Mouse (Mus musculus) liver, embryonic 14.5 days (tissue): Measurements from ENCODE around the gene Uqcrc2. TPM values are rescaled to one million over a fixed set of nuclear protein-coding genes. Genes with fewer than 3 reads are reported as not detected.

Experiments used
- ATAC-seq: fragments of 200-750 bp; cut with Nextera tagmentation; 2 replicates; pipeline ENCODE4 v1.8.0; 2017; ENCODE audit warnings: moderate number of reproducible peaks, mild to moderate bottlenecking, moderate library complexity; ENCODE audit not compliant: insufficient read depth
- DNase-seq, 3 experiments: peaks; one replicate each; pipeline ENCODE4 v3.0.0-alpha.2; 2012 to 2013; ENCODE audit warnings: low read depth in 3 of 3, low spot score in 3 of 3
- H3K27ac ChIP-seq: fragments of 300-500 bp; sonication (generic); 2 replicates; pipeline ENCODE4 v1.5.1; 2014; ENCODE audit warnings: moderate library complexity, mild to moderate bottlenecking, control low read depth, inconsistent platforms
- H3K27me3 ChIP-seq: fragments of 300-500 bp; sonication (generic); 2 replicates; pipeline ENCODE4 v1.6.1; 2014; ENCODE audit warnings: mild to moderate bottlenecking, low read length, moderate library complexity; ENCODE audit not compliant: control insufficient read depth, insufficient read depth
- H3K36me3 ChIP-seq: fragments of 300-500 bp; sonication (generic); replicated peaks from 2 replicates; pipeline ENCODE4 v1.6.1; 2014; ENCODE audit warnings: low read depth; ENCODE audit not compliant: control insufficient read depth, insufficient read depth
- H3K4me1 ChIP-seq, 2 experiments: fragments of 200-500 bp in 1 of 2; fragments of 300-500 bp in 1 of 2; sonication (generic) in 1 of 2; replicated peaks; 2 replicates each; pipeline ENCODE4 v1.6.1; 2012 to 2014; ENCODE audit warnings: antibody characterized with exemption in 1 of 2, inconsistent platforms in 1 of 2, low read length in 1 of 2; ENCODE audit not compliant: control insufficient read depth in 2 of 2, insufficient read depth in 2 of 2
- H3K4me2 ChIP-seq: fragments of 300-500 bp; sonication (generic); 2 replicates; pipeline ENCODE4 v1.6.1; 2014; ENCODE audit warnings: low read depth, mild to moderate bottlenecking, control low read depth, moderate library complexity
- H3K4me3 ChIP-seq, 2 experiments: fragments of 200-500 bp in 1 of 2; fragments of 300-500 bp in 1 of 2; sonication (generic) in 1 of 2; 2 replicates each; pipeline ENCODE4 v1.5.1; 2012 to 2014; ENCODE audit warnings: low read depth in 2 of 2, low read length in 2 of 2, mild to moderate bottlenecking in 2 of 2, control low read depth in 1 of 2, inconsistent platforms in 1 of 2, moderate library complexity in 1 of 2; ENCODE audit not compliant: insufficient read depth in 1 of 2
- H3K9ac ChIP-seq: fragments of 300-500 bp; sonication (generic); replicated peaks from 2 replicates; pipeline ENCODE4 v1.6.1; 2014; ENCODE audit warnings: mild to moderate bottlenecking, control low read depth, moderate library complexity
- H3K9me3 ChIP-seq: fragments of 300-500 bp; sonication (generic); 2 replicates; pipeline ENCODE4 v1.6.1; 2016; ENCODE audit warnings: low read length, mixed read lengths; ENCODE audit not compliant: control insufficient read depth
- CTCF ChIP-seq: IDR thresholded peaks from 2 replicates; pipeline ENCODE4 v1.5.1; 2016; ENCODE audit warnings: antibody characterized with exemption, low read depth, control low read depth
- EP300 ChIP-seq: IDR thresholded peaks from 2 replicates; pipeline ENCODE4 v1.6.1; 2016; ENCODE audit warnings: antibody characterized with exemption, low read depth
- WGBS: fragments of 180-500 bp; shearing (Covaris S2); extraction: QIAGEN DNeasy Blood & Tissue Kit; methylation state at CpG from one replicate; pipeline ENCODE4 v1.1.7; 2014; ENCODE audit not compliant: insufficient replicate concordance; 5-methylcytosine and 5-hydroxymethylcytosine counted together
- polyA plus RNA-seq, 2 experiments: library from polyadenylated mRNA; depleted of rRNA in 1 of 2; stranded (reverse) in 1 of 2; unstranded in 1 of 2; fragments of >200 nt; fragmentation: Nextera tagmentation in 1 of 2; extraction: Ambion mirVana in 1 of 2; gene quantifications; 2 replicates each; pipeline versions ENCODE4 v1.2.1 to v1.2.3; 2012 to 2014

Uqcrc2 gene
- polyA plus RNA-seq, 2 experiments, result 95.8 to 136 TPM

DNA sequence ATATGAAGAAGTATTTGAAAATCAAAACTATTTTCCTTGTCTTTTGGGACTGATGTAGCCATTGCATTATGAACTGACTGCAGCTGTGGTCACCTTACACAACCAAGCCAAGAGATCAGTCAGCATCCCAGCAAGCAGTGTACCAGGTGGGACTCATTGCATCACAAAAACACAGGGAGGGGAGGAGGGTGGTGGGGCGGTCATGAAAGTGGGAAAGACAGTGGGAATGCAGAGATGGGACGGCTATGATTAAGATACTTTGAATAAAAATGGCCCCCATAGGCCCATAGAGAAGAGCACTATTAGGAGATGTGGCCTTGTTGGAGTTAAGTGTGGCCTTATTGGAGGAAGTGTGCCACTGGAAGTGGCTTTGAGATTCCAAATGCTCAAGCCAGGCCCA lies 61.4 kb downstream of the Uqcrc2 start:
- H3K4me2 ChIP-seq, result no peak overlapping the region
- peaks cover 9 to 13% of the 10 kb centered on the region in 2 experiments for H3K4me1 ChIP-seq
- H3K27ac ChIP-seq, result no peak overlapping the region
- no peak overlapping the region for H3K9ac ChIP-seq
- no peak for TF ChIP-seq EP300
- TF ChIP-seq CTCF, result no peak
- no peak for DNase-seq
- H3K27me3 ChIP-seq, result no peaks in the 10 kb centered on the region
- no peak overlapping the region for H3K4me3 ChIP-seq
- WGBS, result 79% methylated on average over 2 of the region's 2 CpGs
- no peak for ATAC-seq
- H3K9me3 ChIP-seq, result no peaks in the 10 kb centered on the region
- no peaks in the 10 kb centered on the region; the same call in 1 of the 2 replicates for H3K36me3 ChIP-seq

DNA sequence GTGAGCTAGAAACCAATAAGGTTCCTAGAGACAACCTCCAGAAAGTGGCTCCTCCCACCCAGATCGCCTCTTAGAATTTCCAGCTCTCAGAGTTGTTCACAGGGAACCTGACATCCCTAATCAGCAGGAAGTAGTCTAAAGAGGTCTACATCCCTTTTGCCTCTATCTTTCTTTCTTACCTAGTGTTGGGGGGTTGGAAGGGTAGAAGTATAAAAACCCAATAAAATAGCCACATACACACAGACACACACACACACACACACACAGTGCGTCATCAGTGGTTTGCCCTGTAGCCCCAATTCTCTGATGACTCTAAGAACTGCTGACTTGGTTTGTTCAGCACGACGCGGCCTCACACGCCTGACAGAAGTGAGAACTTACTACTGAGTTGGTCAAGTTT lies 64.6 kb downstream of the Uqcrc2 start:
- no peak for TF ChIP-seq CTCF
- TF ChIP-seq EP300, result no peak
- no peaks in the 10 kb centered on the region for H3K36me3 ChIP-seq
- DNase-seq, result no peak
- no peaks in the 10 kb centered on the region for H3K27me3 ChIP-seq
- H3K9ac ChIP-seq, result no peak overlapping the region
- no peak overlapping the region for H3K27ac ChIP-seq
- H3K9me3 ChIP-seq, result no peaks in the 10 kb centered on the region
- H3K4me1 ChIP-seq, result peaks cover 11 to 13% of the 10 kb centered on the region in 2 experiments
- no peak overlapping the region for H3K4me3 ChIP-seq
- WGBS, result 69% methylated on average over 6 of the region's 6 CpGs
- no peak overlapping the region for H3K4me2 ChIP-seq
- no peak for ATAC-seq

DNA sequence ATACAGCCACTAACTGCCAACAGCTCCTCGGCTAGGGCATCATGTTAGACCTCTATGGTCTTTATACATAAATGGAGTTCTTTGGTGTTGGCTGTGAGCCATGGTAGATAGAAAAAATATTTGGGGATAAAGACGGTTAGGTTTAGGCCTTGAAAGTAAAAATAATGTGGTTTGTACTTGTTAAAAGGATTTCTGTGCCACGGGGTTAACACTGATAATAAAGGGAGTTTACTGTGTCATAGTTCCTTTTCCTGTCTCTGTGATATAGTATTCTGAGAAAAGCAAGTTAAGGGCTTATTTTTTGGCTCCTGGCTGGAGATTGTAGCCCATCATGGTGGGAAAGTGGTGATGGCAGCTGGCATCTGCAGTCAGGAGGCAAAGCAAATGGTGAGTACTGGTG lies 68.9 kb downstream of the Uqcrc2 start:
- 24% methylated on average over 3 of the region's 3 CpGs for whole genome bisulfite sequencing
- DNase-seq, result no peak
- Histone ChIP-seq H3K4me2 (no peak overlapping the region), H3K27me3 (no peaks in the 10 kb centered on the region), H3K36me3 (no peaks in the 10 kb centered on the region), H3K4me1 (peaks cover 4 to 5% of the 10 kb centered on the region in 2 experiments; a peak in 3 of 4 replicates), H3K4me3 (no peak overlapping the region), H3K9me3 (no peaks in the 10 kb centered on the region), H3K27ac (no peak overlapping the region), H3K9ac (no peak overlapping the region)
- TF ChIP-seq CTCF, result no peak
- no peak for TF ChIP-seq EP300
- ATAC-seq, result no peak

Other genes with a start within 250 kb of the Uqcrc2 start
- gene Abca16, start 225.5 kb upstream of the Uqcrc2 start, polyA plus RNA-seq (2012; rRNA removed), result not detected in 2 replicates
- not detected in 2 replicates for gene Abca16, start 225.5 kb upstream of the Uqcrc2 start, polyA plus RNA-seq (2014; fragmentation: Nextera tagmentation; extraction: Ambion mirVana)
- gene Pdzd9, start 35.2 kb downstream of the Uqcrc2 start, polyA plus RNA-seq (2012; rRNA removed), result 0.02 and 0.03 TPM in 2 replicates
- gene Pdzd9, start 35.2 kb downstream of the Uqcrc2 start, polyA plus RNA-seq (2014; fragmentation: Nextera tagmentation; extraction: Ambion mirVana), result 0.06 and 0.14 TPM in 2 replicates
- gene Mosmo, start 42.4 kb downstream of the Uqcrc2 start, polyA plus RNA-seq (2012; rRNA removed), result 8.0 and 9.6 TPM in 2 replicates
- 4.8 and 6.3 TPM in 2 replicates for gene Mosmo, start 42.4 kb downstream of the Uqcrc2 start, polyA plus RNA-seq (2014; fragmentation: Nextera tagmentation; extraction: Ambion mirVana)
- gene Vwa3a, start 104.1 kb downstream of the Uqcrc2 start, polyA plus RNA-seq (2012; rRNA removed), result 0.04 and 0.07 TPM in 2 replicates
- not detected in 2 replicates for gene Vwa3a, start 104.1 kb downstream of the Uqcrc2 start, polyA plus RNA-seq (2014; fragmentation: Nextera tagmentation; extraction: Ambion mirVana)
- not detected in 2 replicates for gene Gm5737, start 177.2 kb downstream of the Uqcrc2 start, polyA plus RNA-seq (2012; rRNA removed)
- gene Gm5737, start 177.2 kb downstream of the Uqcrc2 start, polyA plus RNA-seq (2014; fragmentation: Nextera tagmentation; extraction: Ambion mirVana), result not detected in 2 replicates
- 21.5 and 30.2 TPM in 2 replicates for gene Eef2k, start 207.7 kb downstream of the Uqcrc2 start, polyA plus RNA-seq (2012; rRNA removed)
- gene Eef2k, start 207.7 kb downstream of the Uqcrc2 start, polyA plus RNA-seq (2014; fragmentation: Nextera tagmentation; extraction: Ambion mirVana), result 13.4 and 14.5 TPM in 2 replicates